ENCODE assay signal across 16 mouse cellular contexts in genomic region chr3:101406097-101406496, GRCm38 (mm10). TPM values are rescaled to one million over a fixed set of nuclear protein-coding genes. Genes with fewer than 3 reads are reported as not detected.
DNase-seq lines count a peak whose midpoint lies in the region; ATAC-seq and TF ChIP-seq lines count a peak whose summit lies in the region.
"Had no signal": no experiment of that assay in that cellular context is flagged by ENCODE, and none has a peak within 500 bp of the region (broad histone marks: within the 10 kb centered on the region; RNA-seq: fewer than 3 reads in every experiment).

No protein-coding gene starts in this region.

- 41% methylated on average over 3 of the region's 3 CpGs for WGBS in heart, embryonic 11.5 days (ENCODE audit: insufficient replicate concordance)
- WGBS in intestine, postnatal 0 days, result 32% methylated on average over 3 of the region's 3 CpGs
- 64% methylated on average over 3 of the region's 3 CpGs for WGBS in liver, postnatal 0 days (ENCODE audit: insufficient replicate concordance)

- H3K4me2 ChIP-seq in heart, embryonic 11.5 days, result no peak overlapping the region
- no peak overlapping the region for H3K4me2 ChIP-seq in intestine, postnatal 0 days (replicated peaks; ENCODE audit: low read depth)
- no peak overlapping the region for H3K4me2 ChIP-seq in liver, postnatal 0 days (ENCODE audit: low read depth, low read length)
- H3K4me2 ChIP-seq: forebrain, embryonic 15.5 days; hindbrain, embryonic 12.5 days; limb, embryonic 15.5 days; midbrain, embryonic 12.5 days had no signal

- TF ChIP-seq EP300 in ES-Bruce4 (IDR thresholded peaks at IDR 0.05; ENCODE audit: insufficient read depth, low read depth, low read length), result peak; percentile 72
- no peak for TF ChIP-seq EP300 in liver, postnatal 0 days (IDR thresholded peaks at IDR 0.05; ENCODE audit: low read depth)

- peak; percentile 86 for DNase-seq in heart, adult 11 months
- no peak for DNase-seq in left cerebral cortex, adult 2 months (ENCODE audit: extremely low spot score in 1 of 2, low spot score in 2 of 2)
- no peak for DNase-seq in left cerebral cortex, adult 9 months (ENCODE audit: low spot score in 2 of 2)
- no peak for DNase-seq in liver, postnatal 0 days
- DNase-seq: gastrocnemius, postnatal 10 days; kidney, adult 2 months had no signal

- H3K27ac ChIP-seq in heart, embryonic 11.5 days (ENCODE audit: low read depth, low read length), result no peak overlapping the region
- H3K27ac ChIP-seq in left cerebral cortex, adult 2 months, result peak overlapping the region; percentile 47; the same call in 1 of the 2 replicates
- peak overlapping the region; percentile 23 for H3K27ac ChIP-seq in ES-Bruce4 (ENCODE audit: insufficient read depth, low read length)
- no peak overlapping the region for H3K27ac ChIP-seq in intestine, postnatal 0 days (ENCODE audit: low read depth, low read length)
- H3K27ac ChIP-seq in liver, postnatal 0 days (ENCODE audit: low read depth), result no peak overlapping the region
- H3K27ac ChIP-seq: hindbrain, embryonic 12.5 days; limb, embryonic 15.5 days; midbrain, embryonic 12.5 days had no signal

- no peak for TF ChIP-seq POLR2A in ES-Bruce4 (IDR thresholded peaks at IDR 0.05; ENCODE audit: insufficient read depth, low read length)

- H3K9ac ChIP-seq in heart, embryonic 11.5 days (ENCODE audit: low read depth, low read length), result no peak overlapping the region
- H3K9ac ChIP-seq in ES-Bruce4 (ENCODE audit: low read depth, poor library complexity, severe bottlenecking), result no peak overlapping the region
- no peak overlapping the region for H3K9ac ChIP-seq in intestine, postnatal 0 days (ENCODE audit: low read depth, low read length)
- no peak overlapping the region for H3K9ac ChIP-seq in liver, postnatal 0 days (replicated peaks)
- H3K9ac ChIP-seq: forebrain, embryonic 15.5 days; hindbrain, embryonic 12.5 days; limb, embryonic 15.5 days; midbrain, embryonic 12.5 days had no signal

- ATAC-seq in heart, embryonic 11.5 days (replicated peaks; ENCODE audit: insufficient number of reproducible peaks, low FRiP score, low TSS enrichment), result no peak
- ATAC-seq in intestine, postnatal 0 days, result peak; percentile 63
- no peak for ATAC-seq in liver, postnatal 0 days
- ATAC-seq in frontal cortex, adult (ENCODE audit: low TSS enrichment), result no peak
- ATAC-seq: activated CD4-positive, CD25-positive, alpha-beta regulatory T cell, adult 4 months had no signal

- no peaks in the 10 kb centered on the region for H3K27me3 ChIP-seq in heart, embryonic 11.5 days (ENCODE audit: control insufficient read depth, insufficient read depth, low read length)
- H3K27me3 ChIP-seq in ES-Bruce4 (ENCODE audit: control insufficient read depth, insufficient read depth, low read length, poor library complexity, severe bottlenecking), result no peaks in the 10 kb centered on the region
- no peaks in the 10 kb centered on the region for H3K27me3 ChIP-seq in intestine, postnatal 0 days (replicated peaks; ENCODE audit: control insufficient read depth, insufficient read depth, low read length)
- no peaks in the 10 kb centered on the region for H3K27me3 ChIP-seq in liver, postnatal 0 days (ENCODE audit: insufficient read depth, low read length)
- H3K27me3 ChIP-seq: forebrain, embryonic 15.5 days; hindbrain, embryonic 12.5 days; limb, embryonic 15.5 days had no signal

- no peak for TF ChIP-seq CTCF in left cerebral cortex, adult 2 months (IDR thresholded peaks at IDR 0.05)
- no peak for TF ChIP-seq CTCF in ES-Bruce4 (IDR thresholded peaks at IDR 0.05; ENCODE audit: low read depth, low read length)
- TF ChIP-seq CTCF in intestine, postnatal 0 days (IDR thresholded peaks at IDR 0.05; ENCODE audit: low read depth), result no peak
- TF ChIP-seq CTCF in liver, postnatal 0 days (IDR thresholded peaks at IDR 0.05; ENCODE audit: low read depth), result no peak

- peaks cover 2% of the 10 kb centered on the region; the same call in 1 of the 2 replicates for H3K36me3 ChIP-seq in heart, embryonic 11.5 days (ENCODE audit: control insufficient read depth, insufficient read depth, low read length)
- H3K36me3 ChIP-seq in ES-Bruce4 (ENCODE audit: control insufficient read depth, insufficient read depth, low read length, poor library complexity, severe bottlenecking), result no peaks in the 10 kb centered on the region
- H3K36me3 ChIP-seq in intestine, postnatal 0 days (ENCODE audit: control insufficient read depth, insufficient read depth), result no peaks in the 10 kb centered on the region
- H3K36me3 ChIP-seq in liver, postnatal 0 days (replicated peaks; ENCODE audit: insufficient read depth, low read length), result no peaks in the 10 kb centered on the region
- H3K36me3 ChIP-seq: forebrain, embryonic 15.5 days; hindbrain, embryonic 12.5 days; limb, embryonic 15.5 days; midbrain, embryonic 12.5 days had no signal

- no peak overlapping the region for H3K4me3 ChIP-seq in heart, embryonic 11.5 days (ENCODE audit: low read depth, low read length)
- H3K4me3 ChIP-seq in left cerebral cortex, adult 2 months, result no peak overlapping the region
- no peak overlapping the region for H3K4me3 ChIP-seq in ES-Bruce4 (ENCODE audit: low read depth, low read length)
- no peak overlapping the region for H3K4me3 ChIP-seq in intestine, postnatal 0 days (ENCODE audit: low read depth, low read length)
- H3K4me3 ChIP-seq in liver, postnatal 0 days (ENCODE audit: low read depth, low read length), result no peak overlapping the region
- H3K4me3 ChIP-seq: forebrain, embryonic 15.5 days; hindbrain, embryonic 12.5 days; limb, embryonic 15.5 days; midbrain, embryonic 12.5 days had no signal

- no peaks in the 10 kb centered on the region for H3K9me3 ChIP-seq in heart, embryonic 11.5 days (replicated peaks; ENCODE audit: control insufficient read depth, low read length)
- no peaks in the 10 kb centered on the region for H3K9me3 ChIP-seq in ES-Bruce4 (replicated peaks; ENCODE audit: control insufficient read depth, insufficient read depth, low read length, poor library complexity, severe bottlenecking)
- H3K9me3 ChIP-seq in intestine, postnatal 0 days (ENCODE audit: control insufficient read depth), result no peaks in the 10 kb centered on the region
- H3K9me3 ChIP-seq in liver, postnatal 0 days (ENCODE audit: low read length), result no peaks in the 10 kb centered on the region
- H3K9me3 ChIP-seq: forebrain, embryonic 15.5 days; G1E; hindbrain, embryonic 12.5 days; limb, embryonic 15.5 days; midbrain, embryonic 12.5 days had no signal

- intact Hi-C loops in left cerebral cortex, adult 2 months (cut with DNase I), result loop anchor here (2.0 kb wide), 1 partner anchor 33 kb away; no protein-coding TSS in a partner anchor

- peaks cover 92% of the 10 kb centered on the region for H3K4me1 ChIP-seq in heart, embryonic 11.5 days (ENCODE audit: control insufficient read depth, insufficient read depth, low read length)
- H3K4me1 ChIP-seq in ES-Bruce4 (ENCODE audit: control insufficient read depth, insufficient read depth, low read length), result peaks cover 16% of the 10 kb centered on the region
- 0 out of 2 replicates have a peak, but pooled peaks cover 4% of the 10 kb centered on the region for H3K4me1 ChIP-seq in intestine, postnatal 0 days (replicated peaks; ENCODE audit: control insufficient read depth, insufficient read depth, low read length)
- no peaks in the 10 kb centered on the region for H3K4me1 ChIP-seq in liver, postnatal 0 days (ENCODE audit: insufficient read depth)

RNA-seq across cellular contexts. Expression of gene Igsf3, which starts 29.2 kb away (rescaled TPM):
- polyA plus RNA-seq in heart, embryonic 11.5 days (2014; fragmentation: Nextera tagmentation; extraction: Ambion mirVana), result 28.1 and 31.3 TPM in 2 replicates
- total RNA-seq in left cerebral cortex, adult 2 months (2021), result 10 to 100 TPM; 22.0 to 23.7 TPM
- 29.1 and 30.5 TPM in 2 replicates for polyA plus RNA-seq in ES-Bruce4 (2011; ENCODE audit: insufficient read depth, insufficient read length, low read depth, missing spikeins)
- 13.0 and 14.2 TPM in 2 replicates for polyA plus RNA-seq in intestine, postnatal 0 days (2015; fragmentation: Nextera tagmentation; extraction: Ambion mirVana)
- 1.7 and 1.9 TPM in 2 replicates for polyA plus RNA-seq in liver, postnatal 0 days (2015; fragmentation: Nextera tagmentation; extraction: Ambion mirVana)

Comparison
In these comparisons a context has a peak if more than half of its experiments do, and no peak if none do; other contexts are left out.
1. H3K27ac ChIP-seq: peak in left cerebral cortex, adult 2 months (single experiment) and ES-Bruce4 (single experiment); none in heart, embryonic 11.5 days (single experiment), intestine, postnatal 0 days (single experiment) and liver, postnatal 0 days (single experiment).